Mouse (Mus musculus) midbrain, embryonic 16.5 days (tissue): ENCODE results near the gene Nelfa. TPM values are rescaled to one million over a fixed set of nuclear protein-coding genes. Genes with fewer than 3 reads are reported as not detected.

Experiments used
- ATAC-seq: fragments of 200-750 bp; cut with Nextera tagmentation; 2 replicates; pipeline ENCODE4 v1.8.0; 2017; ENCODE audit warnings: moderate TSS enrichment
- H3K27ac ChIP-seq: fragments of 300-500 bp; sonication (generic); 2 replicates; pipeline ENCODE4 v1.5.1; 2014; ENCODE audit warnings: mild to moderate bottlenecking, low read length, mixed read lengths
- H3K27me3 ChIP-seq: fragments of 300-500 bp; sonication (generic); 2 replicates; pipeline ENCODE4 v1.6.1; 2014; ENCODE audit warnings: low read depth, low read length, mixed read lengths; ENCODE audit not compliant: control insufficient read depth, insufficient read depth
- H3K36me3 ChIP-seq: fragments of 300-500 bp; sonication (generic); 2 replicates; pipeline ENCODE4 v1.6.1; 2014; ENCODE audit warnings: mild to moderate bottlenecking, low read length, moderate library complexity, mixed read lengths; ENCODE audit not compliant: control insufficient read depth, insufficient read depth
- H3K4me1 ChIP-seq: fragments of 300-500 bp; sonication (generic); 2 replicates; pipeline ENCODE4 v1.6.1; 2014; ENCODE audit warnings: mild to moderate bottlenecking, low read length, mixed read lengths; ENCODE audit not compliant: control insufficient read depth, insufficient read depth
- H3K4me2 ChIP-seq: fragments of 300-500 bp; sonication (generic); 2 replicates; pipeline ENCODE4 v1.6.1; 2014; ENCODE audit warnings: mild to moderate bottlenecking, low read length, mixed read lengths
- H3K4me3 ChIP-seq: fragments of 300-500 bp; sonication (generic); 2 replicates; pipeline ENCODE4 v1.5.1; 2014; ENCODE audit warnings: low read depth, mild to moderate bottlenecking, low read length, moderate library complexity, mixed read lengths
- H3K9ac ChIP-seq: fragments of 300-500 bp; sonication (generic); 2 replicates; pipeline ENCODE4 v1.6.1; 2014; ENCODE audit warnings: low read depth, low read length, mixed read lengths
- H3K9me3 ChIP-seq: fragments of 300-500 bp; sonication (generic); replicated peaks from 2 replicates; pipeline ENCODE4 v1.6.1; 2014; ENCODE audit warnings: mild to moderate bottlenecking, low read length, mixed read lengths; ENCODE audit not compliant: control insufficient read depth, poor library complexity, severe bottlenecking
- whole genome bisulfite sequencing: fragments of 180-500 bp; shearing (Covaris S2); extraction: QIAGEN DNeasy Blood & Tissue Kit; methylation state at CpG from one replicate; pipeline ENCODE4 v1.1.7; 2014; 5-methylcytosine and 5-hydroxymethylcytosine counted together
- microRNA-seq: library from miRNA; unstranded; fragments of <30 nt; microRNA quantifications from one replicate; pipeline ENCODE4, GENCODE M21; 2017
- polyA plus RNA-seq: library from polyadenylated mRNA; unstranded; fragments of >200 nt; fragmentation: Nextera tagmentation; extraction: Ambion mirVana; gene quantifications from 2 replicates; pipeline ENCODE4 v1.2.1, GENCODE M21; 2015

Nelfa gene
- polyA plus RNA-seq, 1 experiment from 2014 or later: 38.9 TPM

DNA sequence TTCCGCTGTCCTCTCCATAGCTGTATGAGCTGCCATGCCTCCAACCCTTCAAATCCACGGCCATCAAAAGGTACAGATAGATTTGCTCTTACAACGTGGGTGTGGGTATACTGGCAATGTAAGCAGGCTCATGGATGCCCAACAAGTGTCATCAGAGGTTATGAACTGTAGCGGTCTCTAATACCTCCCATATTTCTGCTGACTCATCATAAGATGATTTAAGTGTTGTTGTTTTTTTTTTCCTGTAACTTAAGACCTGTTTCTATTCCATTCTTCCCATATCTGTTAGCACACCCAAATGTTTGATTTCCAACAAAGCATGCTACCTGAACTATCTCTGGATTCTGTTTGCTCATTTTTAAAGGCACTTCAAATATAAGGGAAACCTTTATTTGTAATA, 55.1 kb downstream of the Nelfa start:
- WGBS: 90% methylated on average over 4 of the region's 4 CpGs
- Histone ChIP-seq H3K36me3 (peaks cover 45% of the 10 kb centered on the region), H3K4me3 (no peak overlapping the region), H3K27me3 (no peaks in the 10 kb centered on the region), H3K4me1 (no peaks in the 10 kb centered on the region), H3K27ac (no peak overlapping the region), H3K9ac (no peak overlapping the region), H3K9me3 (no peaks in the 10 kb centered on the region), H3K4me2 (no peak overlapping the region)
- no peak for ATAC-seq

DNA sequence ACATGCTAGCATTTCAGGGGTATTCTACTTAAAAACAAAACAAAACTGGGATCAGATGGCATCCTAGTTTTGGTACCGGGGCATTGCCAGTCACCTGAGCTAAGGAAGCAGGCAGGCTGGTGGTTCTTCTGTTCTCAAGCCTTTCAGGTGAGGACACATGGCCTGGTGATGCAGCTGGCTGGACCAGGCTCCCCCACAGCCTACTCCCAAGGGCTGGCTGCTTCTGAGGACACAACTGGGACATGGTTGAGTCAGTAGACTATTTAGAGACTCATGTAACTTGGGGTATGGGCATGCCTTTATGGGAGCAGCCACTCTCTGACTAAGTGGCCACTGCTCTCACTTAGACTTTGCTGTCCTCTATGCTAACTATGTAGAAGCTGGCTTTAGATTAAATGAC, 60.7 kb downstream of the Nelfa start:
- no peak overlapping the region for H3K9ac ChIP-seq
- H3K27me3 ChIP-seq: no peaks in the 10 kb centered on the region
- no peaks in the 10 kb centered on the region for H3K4me1 ChIP-seq
- H3K4me3 ChIP-seq: no peak overlapping the region
- no peak overlapping the region for H3K27ac ChIP-seq
- H3K36me3 ChIP-seq: peaks cover 26% of the 10 kb centered on the region
- H3K4me2 ChIP-seq: no peak overlapping the region
- 97% methylated on average over 1 of the region's 1 CpGs for WGBS
- no peak for ATAC-seq
- H3K9me3 ChIP-seq: no peaks in the 10 kb centered on the region

GRCm38 (mm10) chr5:33857693-33858092, 78.5 kb downstream of the Nelfa start:
- no peak for ATAC-seq
- Histone ChIP-seq H3K4me1 (no peaks in the 10 kb centered on the region), H3K36me3 (peaks cover 37% of the 10 kb centered on the region), H3K9me3 (no peaks in the 10 kb centered on the region), H3K4me2 (no peak overlapping the region), H3K27me3 (no peaks in the 10 kb centered on the region), H3K9ac (no peak overlapping the region), H3K4me3 (no peak overlapping the region), H3K27ac (no peak overlapping the region)

- WGBS: 74% methylated on average over 2 of the region's 2 CpGs
- peaks cover 16% of the 10 kb centered on the region for H3K36me3 ChIP-seq
- no peak for ATAC-seq
- H3K27ac ChIP-seq: no peak overlapping the region
- H3K9ac ChIP-seq: no peak overlapping the region
- H3K4me3 ChIP-seq: no peak overlapping the region
- no peaks in the 10 kb centered on the region for H3K27me3 ChIP-seq
- no peak overlapping the region for H3K4me2 ChIP-seq
- H3K4me1 ChIP-seq: no peaks in the 10 kb centered on the region
- H3K9me3 ChIP-seq: no peaks in the 10 kb centered on the region
Measured at GRCm38 (mm10) chr5:33854019-33854418, 82.2 kb downstream of the Nelfa start.

DNA sequence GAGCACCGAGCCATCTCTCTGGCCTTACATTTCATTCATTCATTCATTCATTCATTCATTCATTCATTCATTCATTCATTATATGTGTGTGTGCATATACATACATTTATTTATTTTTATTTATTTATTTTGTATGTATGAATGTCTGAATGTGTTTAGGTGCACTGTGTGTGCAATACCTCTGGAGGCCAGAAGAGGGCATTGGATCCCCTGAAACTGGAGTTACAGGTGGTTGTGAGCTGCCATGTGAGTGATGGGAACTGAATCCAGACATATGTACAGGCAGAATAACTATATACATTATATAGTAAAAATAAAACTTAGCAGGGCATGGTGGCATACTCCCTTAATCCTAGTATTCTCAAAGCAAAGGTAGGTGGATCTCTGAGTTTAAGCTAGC, 83.1 kb downstream of the Nelfa start:
- no peak for ATAC-seq
- Histone ChIP-seq H3K27ac (no peak overlapping the region), H3K9me3 (no peaks in the 10 kb centered on the region), H3K9ac (no peak overlapping the region), H3K4me3 (no peak overlapping the region), H3K4me2 (no peak overlapping the region), H3K36me3 (peaks cover 15% of the 10 kb centered on the region), H3K4me1 (no peaks in the 10 kb centered on the region), H3K27me3 (no peaks in the 10 kb centered on the region)
- 94% methylated on average over 1 of the region's 1 CpGs for WGBS

GRCm38 (mm10) chr5:33851466-33851865, 84.7 kb downstream of the Nelfa start:
- ATAC-seq: no peak
- no peak overlapping the region for H3K4me2 ChIP-seq
- no peaks in the 10 kb centered on the region for H3K4me1 ChIP-seq
- no peaks in the 10 kb centered on the region for H3K27me3 ChIP-seq
- no peak overlapping the region for H3K4me3 ChIP-seq
- H3K36me3 ChIP-seq: peaks cover 12% of the 10 kb centered on the region
- H3K9me3 ChIP-seq: no peaks in the 10 kb centered on the region
- 84% methylated on average over 4 of the region's 4 CpGs for WGBS
- no peak overlapping the region for H3K27ac ChIP-seq
- no peak overlapping the region for H3K9ac ChIP-seq

Small RNA genes lying within 50 kb of the gene (microRNA-seq; reads per million reads assigned to microRNA genes)
- not detected for gene Mir7024

Other genes with a start within 250 kb of the Nelfa start
- 19.1 and 23.9 TPM in 2 replicates for gene Fgfr3, start 214.7 kb downstream of the Nelfa start, polyA plus RNA-seq
- 69.1 and 71.5 TPM in 2 replicates for gene Letm1, start 153.6 kb downstream of the Nelfa start, polyA plus RNA-seq
- 75.9 and 84.5 TPM in 2 replicates for gene Nsd2, start 115.7 kb downstream of the Nelfa start, polyA plus RNA-seq
- 654 and 658 TPM in 2 replicates for gene Gm1673, start 47.0 kb upstream of the Nelfa start, polyA plus RNA-seq
- 4.4 and 4.6 TPM in 2 replicates for gene Nat8l, start 59.6 kb upstream of the Nelfa start, polyA plus RNA-seq
- gene Poln, start 233.0 kb upstream of the Nelfa start, polyA plus RNA-seq: 0.18 and 0.26 TPM in 2 replicates
- 10.5 and 14.4 TPM in 2 replicates for gene Haus3, start 233.1 kb upstream of the Nelfa start, polyA plus RNA-seq